Mouse (Mus musculus) liver, adult 2 months (tissue): ENCODE data around the gene Kctd6.

ENCODE experiments used
- CTCF ChIP-seq: fragments of 200-500 bp; IDR thresholded peaks from 2 replicates; pipeline ENCODE4 v1.5.1; 2011; ENCODE audit warnings: low read depth, low read length, control low read depth
- POLR2A ChIP-seq: fragments of 200-500 bp; IDR thresholded peaks from 2 replicates; pipeline ENCODE4 v1.6.1; 2011; ENCODE audit warnings: low read length, control low read depth; ENCODE audit not compliant: insufficient read depth; ENCODE audit errors: extremely low read depth

- no peak for TF ChIP-seq POLR2A
- TF ChIP-seq CTCF = no peak
Observed at GRCm38 (mm10) chr14:8218730-8219380, 4.9 kb downstream of the Kctd6 start.
